ENCODE assay signal across 12 mouse cellular contexts in the genomic region with DNA sequence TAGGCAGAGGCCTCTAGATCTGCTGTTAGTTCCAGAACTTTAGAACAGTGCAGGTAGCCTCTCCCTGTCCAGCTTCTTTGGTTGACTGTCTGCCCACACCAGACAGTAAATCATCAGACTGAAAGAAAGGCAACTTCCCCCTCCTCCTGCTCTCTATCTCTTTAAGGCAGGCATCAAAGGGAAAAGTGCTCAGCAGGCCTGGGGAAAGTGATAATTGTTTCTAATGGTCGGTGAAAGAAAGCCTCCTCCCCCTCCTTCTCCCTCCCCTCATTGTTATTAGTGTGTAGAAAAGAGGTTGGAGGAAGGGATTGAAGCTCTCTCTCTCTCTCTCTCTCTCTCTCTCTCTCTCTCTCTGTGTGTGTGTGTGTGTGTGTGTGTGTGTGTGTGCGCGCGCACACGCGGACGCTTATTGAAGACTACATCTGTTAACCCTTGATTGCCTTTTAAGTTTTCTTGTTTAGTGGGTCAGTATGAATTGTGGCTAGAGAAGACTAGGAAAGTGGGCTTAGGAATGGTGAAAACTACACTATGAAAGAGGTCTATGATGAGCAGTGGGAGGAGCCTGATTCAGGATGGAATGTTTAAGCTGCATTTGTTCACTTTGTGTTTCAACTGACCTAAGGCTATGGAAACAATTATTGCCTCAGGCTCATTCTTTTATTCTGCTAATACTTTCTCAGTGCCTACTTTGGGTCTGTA.
DNase-seq lines count a peak whose midpoint lies in the region; ATAC-seq and TF ChIP-seq lines count a peak whose summit lies in the region.
"Had no signal": no experiment of that assay in that cellular context is flagged by ENCODE, and none has a peak within 500 bp of the region (broad histone marks: within the 10 kb centered on the region; RNA-seq: fewer than 3 reads in every experiment).

No protein-coding gene starts in this region.

- no peaks in the 10 kb centered on the region for H3K36me3 ChIP-seq in kidney, embryonic 14.5 days (ENCODE audit: control insufficient read depth, insufficient read depth, low read length)
- H3K36me3 ChIP-seq in forebrain, embryonic 13.5 days (ENCODE audit: poor library complexity, severe bottlenecking) = no peaks in the 10 kb centered on the region
- no peaks in the 10 kb centered on the region for H3K36me3 ChIP-seq in liver, embryonic 14.5 days (replicated peaks; ENCODE audit: control insufficient read depth, insufficient read depth, low read depth)
- H3K36me3 ChIP-seq in neural tube, embryonic 14.5 days (ENCODE audit: control insufficient read depth, insufficient read depth, low read length) = no peaks in the 10 kb centered on the region
- H3K36me3 ChIP-seq in intestine, embryonic 15.5 days = no peaks in the 10 kb centered on the region

- no peak overlapping the region for H3K9ac ChIP-seq in kidney, embryonic 14.5 days (ENCODE audit: low read depth, low read length)
- no peak overlapping the region for H3K9ac ChIP-seq in forebrain, embryonic 13.5 days
- H3K9ac ChIP-seq in liver, embryonic 14.5 days (replicated peaks) = no peak overlapping the region
- no peak overlapping the region for H3K9ac ChIP-seq in neural tube, embryonic 14.5 days (replicated peaks; ENCODE audit: low read depth, low read length)
- H3K9ac ChIP-seq in intestine, embryonic 15.5 days = no peak overlapping the region

- no peaks in the 10 kb centered on the region for H3K9me3 ChIP-seq in kidney, embryonic 14.5 days (ENCODE audit: control insufficient read depth, low read length)
- no peaks in the 10 kb centered on the region for H3K9me3 ChIP-seq in forebrain, embryonic 13.5 days (replicated peaks)
- H3K9me3 ChIP-seq in liver, embryonic 14.5 days (ENCODE audit: control insufficient read depth, low read length) = no peaks in the 10 kb centered on the region
- H3K9me3 ChIP-seq in neural tube, embryonic 14.5 days (ENCODE audit: control insufficient read depth, low read length) = no peaks in the 10 kb centered on the region
- no peaks in the 10 kb centered on the region for H3K9me3 ChIP-seq in intestine, embryonic 15.5 days

- no peak overlapping the region for H3K4me2 ChIP-seq in kidney, embryonic 14.5 days (replicated peaks; ENCODE audit: low read depth, low read length)
- H3K4me2 ChIP-seq in forebrain, embryonic 13.5 days = no peak overlapping the region; the same call in 1 of the 2 replicates
- H3K4me2 ChIP-seq in liver, embryonic 14.5 days (ENCODE audit: low read depth) = no peak overlapping the region
- no peak overlapping the region for H3K4me2 ChIP-seq in neural tube, embryonic 14.5 days (ENCODE audit: low read depth, low read length)
- no peak overlapping the region for H3K4me2 ChIP-seq in intestine, embryonic 15.5 days (replicated peaks)

- TF ChIP-seq EP300 in liver, embryonic 14.5 days (IDR thresholded peaks at IDR 0.05; ENCODE audit: low read depth) = peak; percentile 74

- no peak overlapping the region for H3K4me3 ChIP-seq in kidney, embryonic 14.5 days (ENCODE audit: low read length)
- H3K4me3 ChIP-seq in forebrain, embryonic 13.5 days = no peak overlapping the region
- no peak overlapping the region for H3K4me3 ChIP-seq in liver, embryonic 14.5 days (ENCODE audit: insufficient read depth in 1 of 2, low read depth in 2 of 2, low read length in 2 of 2)
- H3K4me3 ChIP-seq in neural tube, embryonic 14.5 days (ENCODE audit: low read depth, low read length) = no peak overlapping the region
- no peak overlapping the region for H3K4me3 ChIP-seq in intestine, embryonic 15.5 days (replicated peaks)
- H3K4me3 ChIP-seq: layer of hippocampus, adult 2 months had no signal

- DNase-seq in kidney, postnatal 14 days = no peak
- peak; percentile 33 to 41 (median 33) for DNase-seq in liver, embryonic 14.5 days (ENCODE audit: low read depth in 3 of 3, low spot score in 3 of 3)
- DNase-seq in urinary bladder, adult 18-20 months (ENCODE audit: low spot score in 2 of 2) = no peak
- DNase-seq in ovary, adult 18-20 months (ENCODE audit: low spot score) = no peak
- DNase-seq: B cell, adult 2 months; lung, postnatal 4 days; right cerebral cortex, postnatal 14 days had no signal

- H3K27me3 ChIP-seq in kidney, embryonic 14.5 days (ENCODE audit: control insufficient read depth, insufficient read depth, low read length) = no peaks in the 10 kb centered on the region
- H3K27me3 ChIP-seq in forebrain, embryonic 13.5 days = 0 out of 2 replicates have a peak, but pooled peaks cover 5% of the 10 kb centered on the region
- no peaks in the 10 kb centered on the region for H3K27me3 ChIP-seq in liver, embryonic 14.5 days (ENCODE audit: control insufficient read depth, insufficient read depth, low read length)
- H3K27me3 ChIP-seq in neural tube, embryonic 14.5 days (ENCODE audit: control insufficient read depth, insufficient read depth, low read length) = no peaks in the 10 kb centered on the region
- H3K27me3 ChIP-seq in intestine, embryonic 15.5 days (replicated peaks) = no peaks in the 10 kb centered on the region

- peaks cover 4% of the 10 kb centered on the region; the same call in 1 of the 2 replicates for H3K4me1 ChIP-seq in kidney, embryonic 14.5 days (ENCODE audit: control insufficient read depth, insufficient read depth, low read length)
- peaks cover 26% of the 10 kb centered on the region for H3K4me1 ChIP-seq in forebrain, embryonic 13.5 days
- H3K4me1 ChIP-seq in liver, embryonic 14.5 days (replicated peaks; ENCODE audit: control insufficient read depth in 2 of 2, insufficient read depth in 2 of 2, low read length in 1 of 2) = peaks cover 4 to 13% of the 10 kb centered on the region in 2 experiments
- no peaks in the 10 kb centered on the region for H3K4me1 ChIP-seq in neural tube, embryonic 14.5 days (ENCODE audit: control insufficient read depth, insufficient read depth, low read length)
- H3K4me1 ChIP-seq in intestine, embryonic 15.5 days (replicated peaks) = no peaks in the 10 kb centered on the region

- no peak overlapping the region for H3K27ac ChIP-seq in kidney, embryonic 14.5 days (ENCODE audit: low read depth, low read length)
- peak overlapping the region; percentile 40 for H3K27ac ChIP-seq in forebrain, embryonic 13.5 days
- H3K27ac ChIP-seq in liver, embryonic 14.5 days = no peak overlapping the region
- no peak overlapping the region for H3K27ac ChIP-seq in neural tube, embryonic 14.5 days (ENCODE audit: low read depth, low read length)
- H3K27ac ChIP-seq in intestine, embryonic 15.5 days = no peak overlapping the region
- H3K27ac ChIP-seq: layer of hippocampus, adult 2 months had no signal

- peak; percentile 85 for ATAC-seq in kidney, embryonic 14.5 days (ENCODE audit: low FRiP score, low TSS enrichment)
- peak; percentile 62; the same call in 1 of the 2 replicates for ATAC-seq in forebrain, embryonic 13.5 days
- ATAC-seq in liver, embryonic 14.5 days (ENCODE audit: insufficient read depth) = peak; percentile 82
- ATAC-seq in neural tube, embryonic 14.5 days (ENCODE audit: low read depth) = peak; percentile 72
- no peak for ATAC-seq in intestine, embryonic 15.5 days

- WGBS in kidney, embryonic 14.5 days = 5% methylated on average over 7 of the region's 7 CpGs
- WGBS in forebrain, embryonic 13.5 days = 0% methylated on average over 7 of the region's 7 CpGs
- 8% methylated on average over 7 of the region's 7 CpGs for WGBS in liver, embryonic 14.5 days (ENCODE audit: insufficient replicate concordance)
- WGBS in neural tube, embryonic 14.5 days = 1% methylated on average over 7 of the region's 7 CpGs
- WGBS in intestine, embryonic 15.5 days = 18% methylated on average over 7 of the region's 7 CpGs

- TF ChIP-seq CTCF in liver, embryonic 14.5 days (IDR thresholded peaks at IDR 0.05; ENCODE audit: low read depth) = no peak

Comparison
In these comparisons a context has a peak if more than half of its experiments do, and no peak if none do; other contexts are left out.
1. DNase-seq: peak in liver, embryonic 14.5 days (3 of 3); none in kidney, postnatal 14 days (single experiment), urinary bladder, adult 18-20 months (0 of 2) and ovary, adult 18-20 months (single experiment).